Mouse (Mus musculus): ENCODE data around the gene C530008M17Rik. TPM values are rescaled to one million over a fixed set of nuclear protein-coding genes. Genes with fewer than 3 reads are reported as not detected.

Gene C530008M17Rik
- polyA plus RNA-seq, 1 experiment from 2014 or later, result 37.4 TPM

DNA sequence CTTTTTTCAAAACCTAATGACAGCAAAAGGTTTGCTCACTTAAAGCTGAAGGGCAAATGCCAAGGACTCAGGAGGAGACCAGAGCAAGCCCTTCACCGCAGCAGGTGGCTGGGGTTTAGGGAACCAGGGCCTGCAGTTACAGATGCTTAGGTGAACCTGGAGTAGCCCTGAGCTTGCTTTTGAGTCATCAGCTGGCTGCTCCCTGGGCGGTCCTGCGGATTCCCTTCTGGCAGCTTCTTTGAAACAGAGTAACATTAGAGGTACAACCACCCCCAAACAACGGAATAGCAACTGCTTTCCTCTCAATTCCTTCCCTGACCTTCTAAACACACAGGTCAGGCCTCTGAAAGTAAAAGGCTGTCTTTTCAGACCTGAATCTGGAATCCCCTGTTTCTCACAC lies 116.5 kb downstream of the C530008M17Rik start:
- Histone ChIP-seq H3K9ac (ENCODE audit: low read length) (no peak overlapping the region), H3K27ac (ENCODE audit: low read length) (no peak overlapping the region), H3K4me1 (ENCODE audit: control insufficient read depth, insufficient read depth, low read length) (no peaks in the 10 kb centered on the region), H3K36me3 (ENCODE audit: control insufficient read depth, insufficient read depth) (no peaks in the 10 kb centered on the region), H3K9me3 (replicated peaks; ENCODE audit: control insufficient read depth, low read length) (0 out of 2 replicates have a peak, but pooled peaks cover 2% of the 10 kb centered on the region), H3K27me3 (ENCODE audit: control insufficient read depth, insufficient read depth, low read length) (no peaks in the 10 kb centered on the region), H3K4me2 (ENCODE audit: low read depth, low read length) (no peak overlapping the region), H3K4me3 (ENCODE audit: low read length) (no peak overlapping the region)
- no peak for ATAC-seq (replicated peaks; ENCODE audit: extremely low read depth, insufficient read depth, low FRiP score)
- WGBS, result 67% methylated on average over 4 of the region's 4 CpGs

- H3K4me1 ChIP-seq (ENCODE audit: control insufficient read depth, insufficient read depth, low read length), result no peaks in the 10 kb centered on the region
- WGBS, result 67% methylated on average over 9 of the region's 9 CpGs
- no peak for ATAC-seq (replicated peaks; ENCODE audit: extremely low read depth, insufficient read depth, low FRiP score)
- no peak overlapping the region for H3K4me2 ChIP-seq (ENCODE audit: low read depth, low read length)
- no peak overlapping the region for H3K9ac ChIP-seq (ENCODE audit: low read length)
- H3K27me3 ChIP-seq (ENCODE audit: control insufficient read depth, insufficient read depth, low read length), result no peaks in the 10 kb centered on the region
- H3K9me3 ChIP-seq (replicated peaks; ENCODE audit: control insufficient read depth, low read length), result no peaks in the 10 kb centered on the region
- no peak overlapping the region for H3K4me3 ChIP-seq (ENCODE audit: low read length)
- no peak overlapping the region for H3K27ac ChIP-seq (ENCODE audit: low read length)
- no peaks in the 10 kb centered on the region for H3K36me3 ChIP-seq (ENCODE audit: control insufficient read depth, insufficient read depth)
These were observed 117.3 kb downstream of the C530008M17Rik start for GRCm38 (mm10) chr5:76773492-76774158.

DNA sequence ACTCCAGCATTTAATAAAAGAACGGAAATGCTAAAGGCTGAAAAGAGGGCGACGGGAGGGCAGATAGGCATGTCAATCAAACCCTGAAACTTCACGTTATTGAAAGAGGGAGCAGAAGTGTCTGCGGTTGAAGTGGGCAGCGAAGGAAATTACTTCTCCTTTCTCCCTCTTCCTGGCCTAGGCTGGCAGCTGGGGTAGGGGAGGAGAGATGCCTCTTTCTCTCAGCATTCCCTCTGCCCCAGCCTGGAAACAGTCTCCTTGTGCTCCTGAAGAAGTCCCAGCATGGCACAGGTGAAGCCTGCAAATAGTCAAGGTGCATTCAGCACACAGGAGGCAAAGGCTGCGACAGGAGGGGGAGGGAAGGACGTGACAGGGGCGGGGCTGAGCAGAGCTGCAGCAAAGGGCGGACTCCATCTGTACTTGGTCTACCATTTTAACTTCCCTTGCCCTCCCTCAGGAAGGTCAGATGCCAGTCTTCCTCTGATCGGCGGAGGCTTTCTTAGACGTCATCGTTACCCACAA lies 122.8 kb downstream of the C530008M17Rik start:
- 0 out of 2 replicates have a peak, but pooled peaks have one; percentile 23 for ATAC-seq (replicated peaks; ENCODE audit: extremely low read depth, insufficient read depth, low FRiP score)
- H3K4me1 ChIP-seq (ENCODE audit: control insufficient read depth, insufficient read depth, low read length), result no peaks in the 10 kb centered on the region
- H3K36me3 ChIP-seq (ENCODE audit: control insufficient read depth, insufficient read depth), result no peaks in the 10 kb centered on the region
- no peak overlapping the region for H3K9ac ChIP-seq (ENCODE audit: low read length)
- H3K9me3 ChIP-seq (replicated peaks; ENCODE audit: control insufficient read depth, low read length), result no peaks in the 10 kb centered on the region
- peak overlapping the region; percentile 22 for H3K4me2 ChIP-seq (ENCODE audit: low read depth, low read length)
- WGBS, result 44% methylated on average over 14 of the region's 14 CpGs
- H3K27ac ChIP-seq (ENCODE audit: low read length), result no peak overlapping the region
- no peaks in the 10 kb centered on the region for H3K27me3 ChIP-seq (ENCODE audit: control insufficient read depth, insufficient read depth, low read length)
- H3K4me3 ChIP-seq (ENCODE audit: low read length), result peak overlapping the region; percentile 5; the same call in 1 of the 2 replicates

- Histone ChIP-seq H3K4me2 (ENCODE audit: low read depth, low read length) (no peak overlapping the region), H3K36me3 (ENCODE audit: control insufficient read depth, insufficient read depth) (no peaks in the 10 kb centered on the region), H3K9me3 (replicated peaks; ENCODE audit: control insufficient read depth, low read length) (no peaks in the 10 kb centered on the region), H3K27ac (ENCODE audit: low read length) (no peak overlapping the region), H3K9ac (ENCODE audit: low read length) (no peak overlapping the region), H3K4me3 (ENCODE audit: low read length) (no peak overlapping the region), H3K4me1 (ENCODE audit: control insufficient read depth, insufficient read depth, low read length) (no peaks in the 10 kb centered on the region), H3K27me3 (ENCODE audit: control insufficient read depth, insufficient read depth, low read length) (no peaks in the 10 kb centered on the region)
- WGBS, result 58% methylated on average over 13 of the region's 13 CpGs
- no peak for ATAC-seq (replicated peaks; ENCODE audit: extremely low read depth, insufficient read depth, low FRiP score)
These were observed 125.6 kb downstream of the C530008M17Rik start for GRCm38 (mm10) chr5:76781943-76782342.

- Histone ChIP-seq H3K4me3 (ENCODE audit: low read length) (no peak overlapping the region), H3K9me3 (replicated peaks; ENCODE audit: control insufficient read depth, low read length) (no peaks in the 10 kb centered on the region), H3K36me3 (ENCODE audit: control insufficient read depth, insufficient read depth) (no peaks in the 10 kb centered on the region), H3K27me3 (ENCODE audit: control insufficient read depth, insufficient read depth, low read length) (no peaks in the 10 kb centered on the region), H3K27ac (ENCODE audit: low read length) (no peak overlapping the region), H3K4me2 (ENCODE audit: low read depth, low read length) (no peak overlapping the region), H3K4me1 (ENCODE audit: control insufficient read depth, insufficient read depth, low read length) (no peaks in the 10 kb centered on the region), H3K9ac (ENCODE audit: low read length) (no peak overlapping the region)
- WGBS, result 58% methylated on average over 7 of the region's 7 CpGs
- ATAC-seq (replicated peaks; ENCODE audit: extremely low read depth, insufficient read depth, low FRiP score), result no peak
These were observed 126.2 kb downstream of the C530008M17Rik start for GRCm38 (mm10) chr5:76782414-76783103.

GRCm38 (mm10) chr5:76783104-76783441 lies 126.8 kb downstream of the C530008M17Rik start:
- WGBS, result 73% methylated on average over 8 of the region's 8 CpGs
- H3K9ac ChIP-seq (ENCODE audit: low read length), result no peak overlapping the region
- no peak for ATAC-seq (replicated peaks; ENCODE audit: extremely low read depth, insufficient read depth, low FRiP score)
- no peak overlapping the region for H3K4me2 ChIP-seq (ENCODE audit: low read depth, low read length)
- H3K36me3 ChIP-seq (ENCODE audit: control insufficient read depth, insufficient read depth), result no peaks in the 10 kb centered on the region
- no peak overlapping the region for H3K27ac ChIP-seq (ENCODE audit: low read length)
- H3K4me3 ChIP-seq (ENCODE audit: low read length), result no peak overlapping the region
- H3K27me3 ChIP-seq (ENCODE audit: control insufficient read depth, insufficient read depth, low read length), result no peaks in the 10 kb centered on the region
- H3K4me1 ChIP-seq (ENCODE audit: control insufficient read depth, insufficient read depth, low read length), result no peaks in the 10 kb centered on the region
- no peaks in the 10 kb centered on the region for H3K9me3 ChIP-seq (replicated peaks; ENCODE audit: control insufficient read depth, low read length)

- ATAC-seq (replicated peaks; ENCODE audit: extremely low read depth, insufficient read depth, low FRiP score), result no peak
- no peaks in the 10 kb centered on the region for H3K36me3 ChIP-seq (ENCODE audit: control insufficient read depth, insufficient read depth)
- no peaks in the 10 kb centered on the region for H3K4me1 ChIP-seq (ENCODE audit: control insufficient read depth, insufficient read depth, low read length)
- H3K9me3 ChIP-seq (replicated peaks; ENCODE audit: control insufficient read depth, low read length), result no peaks in the 10 kb centered on the region
- H3K27me3 ChIP-seq (ENCODE audit: control insufficient read depth, insufficient read depth, low read length), result no peaks in the 10 kb centered on the region
- H3K4me3 ChIP-seq (ENCODE audit: low read length), result no peak overlapping the region
- WGBS, result 69% methylated on average over 7 of the region's 7 CpGs
- no peak overlapping the region for H3K27ac ChIP-seq (ENCODE audit: low read length)
- no peak overlapping the region for H3K4me2 ChIP-seq (ENCODE audit: low read depth, low read length)
- H3K9ac ChIP-seq (ENCODE audit: low read length), result no peak overlapping the region
These were observed 127.9 kb downstream of the C530008M17Rik start for GRCm38 (mm10) chr5:76784151-76784723.

DNA sequence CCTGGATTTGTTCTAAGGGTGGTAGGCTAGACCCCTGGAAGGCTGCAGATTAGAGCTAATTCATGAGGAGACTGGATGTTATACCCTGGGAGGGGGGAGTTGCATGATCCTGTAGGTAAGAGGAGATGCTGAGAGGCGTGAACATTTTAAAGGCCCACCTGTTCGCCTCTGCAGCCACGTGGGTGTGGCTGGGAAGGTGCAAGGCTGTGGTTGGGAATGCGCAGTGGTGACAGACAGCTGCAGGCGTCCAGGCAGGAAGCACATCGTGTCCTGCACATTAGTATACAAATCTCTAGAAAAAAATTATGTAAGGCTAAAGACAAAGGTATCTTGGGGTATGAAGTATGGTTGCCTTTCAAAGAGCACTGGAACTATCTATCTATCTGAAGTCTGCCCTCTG lies 128.7 kb downstream of the C530008M17Rik start:
- H3K36me3 ChIP-seq (ENCODE audit: control insufficient read depth, insufficient read depth), result no peaks in the 10 kb centered on the region
- no peaks in the 10 kb centered on the region for H3K9me3 ChIP-seq (replicated peaks; ENCODE audit: control insufficient read depth, low read length)
- no peak overlapping the region for H3K9ac ChIP-seq (ENCODE audit: low read length)
- no peaks in the 10 kb centered on the region for H3K4me1 ChIP-seq (ENCODE audit: control insufficient read depth, insufficient read depth, low read length)
- no peak for ATAC-seq (replicated peaks; ENCODE audit: extremely low read depth, insufficient read depth, low FRiP score)
- no peak overlapping the region for H3K4me3 ChIP-seq (ENCODE audit: low read length)
- H3K27me3 ChIP-seq (ENCODE audit: control insufficient read depth, insufficient read depth, low read length), result no peaks in the 10 kb centered on the region
- H3K27ac ChIP-seq (ENCODE audit: low read length), result no peak overlapping the region
- WGBS, result 76% methylated on average over 6 of the region's 6 CpGs
- H3K4me2 ChIP-seq (ENCODE audit: low read depth, low read length), result no peak overlapping the region

DNA sequence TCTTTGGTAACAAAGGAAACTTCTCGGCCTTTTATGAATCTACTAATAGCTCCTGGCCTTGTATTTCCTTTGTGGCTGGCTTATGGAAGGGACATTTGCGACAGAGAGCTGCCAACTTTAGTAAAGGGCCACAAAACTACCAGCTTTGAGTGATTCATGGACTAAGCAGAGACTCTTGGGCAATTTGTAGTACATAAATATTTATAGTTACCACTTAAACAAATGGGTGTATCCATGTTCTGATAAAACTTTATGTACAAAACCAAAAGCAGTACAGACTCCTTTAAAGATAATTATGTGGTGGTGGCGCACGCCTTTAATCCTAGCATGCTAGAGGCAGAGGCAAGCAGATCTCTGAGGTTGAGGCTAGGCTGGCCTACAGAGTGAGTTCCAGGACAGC lies 133.6 kb downstream of the C530008M17Rik start:
- Histone ChIP-seq H3K4me1 (ENCODE audit: control insufficient read depth, insufficient read depth, low read length) (no peaks in the 10 kb centered on the region), H3K27ac (ENCODE audit: low read length) (no peak overlapping the region), H3K36me3 (ENCODE audit: control insufficient read depth, insufficient read depth) (no peaks in the 10 kb centered on the region), H3K9ac (ENCODE audit: low read length) (no peak overlapping the region), H3K9me3 (replicated peaks; ENCODE audit: control insufficient read depth, low read length) (no peaks in the 10 kb centered on the region), H3K27me3 (ENCODE audit: control insufficient read depth, insufficient read depth, low read length) (no peaks in the 10 kb centered on the region), H3K4me2 (ENCODE audit: low read depth, low read length) (no peak overlapping the region), H3K4me3 (ENCODE audit: low read length) (no peak overlapping the region)
- ATAC-seq (replicated peaks; ENCODE audit: extremely low read depth, insufficient read depth, low FRiP score), result no peak
- 84% methylated on average over 4 of the region's 4 CpGs for WGBS

Measured in heart, embryonic 16.5 days (tissue).